Mouse (Mus musculus) adrenal gland, adult 8-10 months (tissue): ENCODE results near the gene Pls1. TPM values are rescaled to one million over a fixed set of nuclear protein-coding genes. Genes with fewer than 3 reads are reported as not detected.

Experiments used
- DNase-seq: peaks from one replicate; pipeline ENCODE4 v3.0.0; 2022
- total RNA-seq, 4 experiments: library from RNA; stranded (reverse); gene quantifications; 2 replicates each; pipeline ENCODE4 v1.2.4; 2022

The Pls1 gene
- total RNA-seq, 4 experiments from 2014 or later = 2.1 to 5.6 (median 3.9) TPM

GRCm38 (mm10) chr9:95801610-95802451 lies 43.3 kb downstream of the Pls1 start:
- no peak for DNase-seq

DNA sequence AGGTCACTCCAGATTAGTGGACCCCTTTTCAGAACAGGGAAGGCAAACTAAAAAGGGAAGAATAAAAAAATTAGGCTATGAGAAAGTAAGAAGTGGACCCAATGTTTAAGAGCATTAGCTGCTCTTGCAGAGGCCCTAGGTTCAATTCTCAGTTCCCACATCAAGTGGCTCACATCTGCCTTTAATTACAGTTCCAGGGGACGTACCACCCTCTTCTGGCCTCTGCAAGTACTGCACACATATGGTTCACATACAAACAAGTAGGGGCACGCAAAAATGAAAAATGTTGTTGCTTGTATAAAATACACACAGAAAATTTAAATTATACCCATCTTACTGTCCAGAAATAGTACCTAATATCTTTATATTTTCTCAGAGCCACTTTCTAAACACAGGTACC lies 48.8 kb downstream of the Pls1 start:
- no peak for DNase-seq

DNA sequence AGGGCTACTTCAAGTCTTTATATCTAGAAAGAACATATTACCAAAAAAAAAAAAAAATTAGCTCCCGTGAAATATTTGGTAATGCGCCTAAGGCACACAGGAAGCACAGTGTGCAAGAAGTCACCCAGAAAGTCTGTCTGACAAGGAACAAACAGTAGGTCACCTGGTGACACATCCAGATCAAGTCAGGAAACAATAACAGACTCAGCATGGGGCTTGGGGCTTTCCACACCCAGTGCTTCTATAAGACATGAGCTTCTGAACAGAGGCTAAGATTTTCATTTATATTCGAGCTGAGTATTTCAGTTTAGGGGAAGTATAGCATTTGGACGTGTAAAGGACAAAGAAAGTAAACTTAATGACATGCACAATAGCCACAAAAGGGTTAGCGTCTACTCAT lies 49.3 kb downstream of the Pls1 start:
- DNase-seq = no peak

DNA sequence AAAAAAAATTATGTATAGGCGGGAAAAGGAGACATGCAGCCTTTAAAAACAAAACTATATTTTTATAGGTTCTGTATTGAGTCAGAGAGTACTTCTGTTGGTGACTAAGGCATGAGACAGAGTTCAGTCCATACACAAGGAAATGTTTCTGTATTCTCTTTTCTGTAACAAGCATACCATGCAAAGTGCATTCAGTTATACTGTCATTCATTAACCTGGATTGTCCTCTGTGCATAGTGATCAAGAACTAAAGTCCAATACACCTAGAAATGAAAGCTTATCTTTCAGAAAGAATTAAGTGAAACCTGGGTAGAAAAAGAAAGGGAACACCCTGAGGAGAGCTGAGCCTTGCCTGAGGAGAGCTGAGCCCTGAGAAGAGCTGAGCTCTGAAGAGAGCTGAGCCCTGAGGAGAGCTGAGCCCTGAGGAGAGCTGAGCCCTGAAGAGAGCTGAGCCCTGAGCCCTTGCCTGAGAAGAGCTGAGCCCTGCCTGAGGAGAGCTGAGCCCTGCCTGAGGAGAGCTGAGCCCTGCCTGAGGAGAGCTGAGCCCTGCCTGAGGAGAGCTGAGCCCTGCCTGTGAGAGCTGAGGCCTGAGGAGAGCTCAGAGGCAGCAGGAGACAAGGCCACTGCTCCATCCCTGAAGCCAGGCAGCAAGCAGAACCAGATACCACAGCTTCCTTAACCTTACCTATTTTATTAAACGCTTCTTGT lies 49.9 kb downstream of the Pls1 start:
- DNase-seq = no peak

DNA sequence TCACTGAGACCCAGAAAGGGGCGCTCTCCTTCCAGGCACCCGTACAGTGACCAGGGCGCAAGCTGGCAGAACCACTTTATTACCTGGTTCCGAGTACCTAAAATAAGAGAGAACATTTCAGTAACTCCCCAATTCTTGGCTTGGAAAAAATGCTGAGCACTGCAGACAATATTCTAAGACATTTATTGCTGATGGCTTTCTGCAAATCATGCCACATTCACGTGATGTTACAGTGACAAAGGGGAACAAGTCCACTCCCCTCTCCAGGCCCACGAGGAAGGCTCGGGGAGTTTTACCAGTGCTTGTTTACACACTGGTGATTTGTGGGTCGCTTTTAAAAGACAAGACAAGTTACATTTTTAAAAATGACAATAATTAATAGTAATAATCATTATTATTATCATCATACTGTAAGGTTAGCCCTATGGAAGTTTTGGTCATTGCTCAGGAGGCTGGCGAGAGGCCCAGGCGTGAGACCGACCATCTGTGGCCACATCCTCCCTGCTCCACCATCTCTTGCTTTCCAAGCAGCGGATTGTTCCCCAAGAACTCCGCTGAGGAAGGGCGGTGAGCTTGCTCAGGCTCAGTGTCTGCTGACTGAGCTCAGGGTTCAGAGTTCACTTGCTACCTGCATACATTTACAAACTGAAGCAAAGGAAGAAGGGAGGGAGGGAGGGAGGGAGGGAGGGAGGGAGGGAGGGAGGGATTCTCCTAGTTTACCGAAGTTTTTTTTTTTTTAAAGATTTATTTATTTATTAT lies 50.9 kb downstream of the Pls1 start:
- no peak for DNase-seq

- DNase-seq = no peak
These were observed 60.1 kb downstream of the Pls1 start for GRCm38 (mm10) chr9:95784888-95785511.

DNA sequence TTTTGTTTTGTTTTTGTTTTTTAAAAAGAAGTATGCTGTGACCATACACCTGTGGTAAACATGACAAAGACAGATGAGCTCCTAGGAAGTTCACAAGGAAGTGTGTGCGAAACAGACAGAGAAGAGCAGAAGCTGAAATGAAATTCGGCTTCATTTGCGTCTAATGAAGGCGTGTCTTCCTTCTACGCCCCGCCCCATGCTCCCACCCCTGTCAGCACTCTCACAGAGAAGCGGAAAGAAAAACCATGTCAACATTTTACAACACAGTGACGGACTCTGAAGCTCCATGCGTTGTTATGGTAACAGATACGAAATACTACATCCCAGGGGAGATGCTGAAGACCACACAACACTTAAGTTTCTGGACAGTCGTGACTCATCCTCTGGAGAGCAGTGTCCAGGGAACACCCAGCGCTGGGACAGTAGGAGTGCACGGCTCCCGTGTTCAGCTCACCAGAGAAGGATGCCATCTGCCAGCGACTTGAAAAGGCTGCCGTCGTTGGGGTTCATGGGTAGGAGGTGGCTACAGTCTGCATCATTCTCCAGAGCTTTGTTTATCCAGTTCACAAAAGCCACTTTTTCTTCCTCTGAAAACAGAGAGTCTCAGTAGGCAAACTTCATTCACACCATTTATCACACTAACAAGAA lies 61.3 kb downstream of the Pls1 start:
- no peak for DNase-seq

GRCm38 (mm10) chr9:95771671-95772070 lies 73.4 kb downstream of the Pls1 start:
- DNase-seq = no peak

DNA sequence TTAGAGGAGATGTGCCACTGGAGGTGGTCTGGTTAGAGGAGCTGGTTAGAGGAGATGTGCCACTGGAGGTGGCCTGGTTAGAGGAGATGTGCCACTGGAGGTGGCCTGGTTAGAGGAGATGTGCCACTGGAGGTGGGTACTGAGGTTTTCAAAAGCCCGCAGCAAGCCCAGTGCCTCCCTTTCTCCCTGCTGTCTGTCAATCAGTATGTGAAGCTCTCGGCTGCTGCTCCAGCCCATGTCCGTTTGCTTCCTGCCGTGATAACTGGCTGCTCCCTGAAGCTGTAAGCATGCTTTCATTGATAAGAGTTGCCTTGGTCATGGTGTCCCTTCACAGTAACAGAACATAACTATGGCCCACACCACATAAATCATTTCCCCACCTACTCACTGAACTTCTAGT lies 81.9 kb downstream of the Pls1 start:
- DNase-seq = no peak

DNA sequence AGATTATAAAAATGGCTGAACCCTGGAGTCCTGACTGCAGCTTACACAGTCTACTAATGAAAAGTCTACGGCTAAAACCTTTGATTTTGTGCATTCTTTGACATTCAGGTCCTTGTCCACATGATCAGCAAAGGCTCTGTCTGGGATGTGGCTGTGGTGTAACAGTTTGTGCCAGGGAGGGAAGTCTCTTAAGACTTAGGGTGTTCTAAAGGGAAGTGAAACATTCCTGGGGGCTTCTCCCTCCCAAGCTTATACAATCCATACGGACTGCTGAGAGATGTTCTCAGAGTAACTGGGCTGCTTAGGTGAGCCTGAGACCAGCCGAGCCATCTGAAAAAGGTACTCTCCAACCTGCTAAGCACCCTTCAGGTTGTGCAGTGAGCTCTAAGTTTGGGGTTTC lies 82.9 kb downstream of the Pls1 start:
- no peak for DNase-seq

DNA sequence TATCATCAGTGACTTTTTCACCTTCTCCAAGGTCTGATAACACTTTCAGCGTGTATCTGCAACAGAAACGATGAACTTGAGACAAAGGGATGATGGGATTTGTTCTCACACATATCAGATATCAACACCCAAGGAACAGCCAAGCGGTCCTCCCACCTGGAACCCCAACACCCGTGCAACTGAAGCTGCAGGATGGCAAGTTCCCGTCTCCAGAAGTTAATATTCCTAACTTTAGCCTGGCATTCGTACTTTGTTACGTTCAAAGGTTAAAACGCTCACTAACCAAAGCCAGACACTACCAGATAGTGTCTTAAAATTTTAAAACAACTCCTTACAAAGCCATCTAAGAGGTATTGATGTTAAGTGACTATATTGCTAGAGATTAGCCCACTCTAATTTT lies 83.7 kb downstream of the Pls1 start:
- DNase-seq = no peak

DNA sequence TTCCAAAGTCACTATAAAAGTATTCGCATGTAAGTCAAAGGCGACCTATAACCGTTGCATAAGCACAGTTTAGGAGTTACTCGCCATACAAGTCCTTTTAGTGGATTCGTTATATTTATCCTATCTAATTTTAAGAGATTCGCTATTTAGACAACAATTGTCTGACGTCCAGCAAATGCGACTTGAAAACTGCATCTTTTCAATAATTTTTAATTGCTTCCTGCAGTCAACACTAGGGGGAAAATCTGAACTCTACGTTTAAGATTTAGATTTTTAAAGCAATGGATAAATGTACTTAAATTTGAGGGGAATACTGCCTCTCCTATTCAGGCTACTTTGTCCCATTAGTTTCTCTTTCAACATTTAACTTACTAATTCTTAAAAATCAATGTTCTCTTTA lies 94.4 kb downstream of the Pls1 start:
- DNase-seq = no peak

DNA sequence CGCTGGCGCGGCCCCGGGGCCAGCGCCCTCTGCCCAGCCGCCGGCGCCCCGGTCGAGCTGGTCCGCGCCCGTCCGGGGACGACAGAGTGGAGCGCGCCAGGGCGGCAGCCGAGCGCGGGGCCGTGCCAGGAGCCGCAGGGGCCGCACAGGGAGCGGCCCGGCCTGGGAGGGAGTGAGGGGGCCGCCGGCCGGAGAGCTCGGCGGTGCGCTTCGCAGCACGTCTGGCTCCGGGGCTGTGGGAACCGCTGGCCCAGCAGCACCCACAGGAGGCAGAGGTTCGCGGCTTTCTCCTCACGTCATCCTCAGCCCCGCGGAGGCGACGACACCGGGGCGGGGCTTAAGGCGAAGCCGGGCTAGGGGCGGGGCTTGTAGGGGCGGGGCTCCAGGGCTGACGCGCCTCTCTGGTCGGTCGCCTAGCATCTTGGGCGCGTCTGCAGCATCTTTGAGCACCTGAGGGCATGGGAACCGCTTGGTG lies 95.0 kb downstream of the Pls1 start, which contains the start of gene Trpc1:
Trpc1 (minus strand) TSS at position 339 of the 475 bp plus-strand sequence.
- DNase-seq = peak; percentile 54

GRCm38 (mm10) chr9:95749461-95749928 lies 95.6 kb downstream of the Pls1 start:
- peak; percentile 3 for DNase-seq

DNA sequence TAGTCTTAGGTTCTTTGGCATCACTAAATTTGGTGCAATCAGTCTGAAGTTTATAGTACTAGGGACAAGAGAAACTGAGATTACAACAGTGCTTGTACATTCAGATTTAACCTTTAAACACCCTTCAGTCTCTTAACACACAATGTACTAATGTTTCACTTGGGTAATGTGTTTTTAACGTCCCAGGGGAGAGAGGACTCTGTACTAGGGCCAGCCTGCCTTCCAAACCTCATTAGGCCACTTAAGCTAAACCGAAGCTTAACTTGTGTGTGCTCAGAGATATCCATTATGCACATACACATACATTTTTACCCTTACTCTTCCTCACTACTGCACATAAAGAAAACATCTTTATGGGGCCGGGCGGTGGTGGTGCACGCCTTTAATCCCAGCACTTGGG lies 97.8 kb downstream of the Pls1 start:
- DNase-seq = no peak

- no peak for DNase-seq
These were observed 100.1 kb downstream of the Pls1 start for GRCm38 (mm10) chr9:95744845-95745613.

GRCm38 (mm10) chr9:95736238-95736637 lies 108.9 kb downstream of the Pls1 start:
- no peak for DNase-seq

GRCm38 (mm10) chr9:95712574-95712973 lies 132.5 kb downstream of the Pls1 start:
- no peak for DNase-seq

GRCm38 (mm10) chr9:95708943-95709342 lies 136.2 kb downstream of the Pls1 start:
- no peak for DNase-seq

DNA sequence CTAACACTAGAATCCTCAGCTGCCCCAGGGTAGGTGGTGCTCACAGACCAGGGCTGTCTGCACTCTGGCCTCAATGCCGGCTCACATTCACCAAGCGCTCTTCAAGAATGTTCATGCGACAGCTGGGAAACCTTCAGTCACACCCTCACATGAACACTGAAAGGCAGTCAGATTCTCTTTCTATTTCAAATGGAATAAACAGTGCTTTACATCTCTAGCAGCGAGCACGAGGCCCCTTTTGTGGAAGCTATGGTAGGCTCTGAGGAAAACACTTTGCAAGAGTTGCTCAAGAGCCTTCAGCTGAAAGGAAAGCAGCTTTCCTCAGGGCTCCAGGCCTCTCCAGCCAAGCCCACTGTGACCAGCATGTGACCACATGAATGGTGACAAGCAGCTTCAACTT lies 139.7 kb downstream of the Pls1 start:
- no peak for DNase-seq

- DNase-seq = no peak
These were observed 141.0 kb downstream of the Pls1 start for GRCm38 (mm10) chr9:95704078-95704477.
